Mouse (Mus musculus) liver, embryonic 14.5 days (tissue): ENCODE data around the gene Tent5b. TPM values are rescaled to one million over a fixed set of nuclear protein-coding genes. Genes with fewer than 3 reads are reported as not detected.

ENCODE experiments used
- ATAC-seq: fragments of 200-750 bp; cut with Nextera tagmentation; 2 replicates; pipeline ENCODE4 v1.8.0; 2017; ENCODE audit warnings: moderate number of reproducible peaks, mild to moderate bottlenecking, moderate library complexity; ENCODE audit not compliant: insufficient read depth
- DNase-seq, 3 experiments: peaks; one replicate each; pipeline ENCODE4 v3.0.0-alpha.2; 2012 to 2013; ENCODE audit warnings: low read depth in 3 of 3, low spot score in 3 of 3
- H3K27ac ChIP-seq: fragments of 300-500 bp; sonication (generic); 2 replicates; pipeline ENCODE4 v1.5.1; 2014; ENCODE audit warnings: moderate library complexity, mild to moderate bottlenecking, control low read depth, inconsistent platforms
- H3K27me3 ChIP-seq: fragments of 300-500 bp; sonication (generic); 2 replicates; pipeline ENCODE4 v1.6.1; 2014; ENCODE audit warnings: mild to moderate bottlenecking, low read length, moderate library complexity; ENCODE audit not compliant: control insufficient read depth, insufficient read depth
- H3K36me3 ChIP-seq: fragments of 300-500 bp; sonication (generic); replicated peaks from 2 replicates; pipeline ENCODE4 v1.6.1; 2014; ENCODE audit warnings: low read depth; ENCODE audit not compliant: control insufficient read depth, insufficient read depth
- H3K4me1 ChIP-seq, 2 experiments: fragments of 200-500 bp in 1 of 2; fragments of 300-500 bp in 1 of 2; sonication (generic) in 1 of 2; replicated peaks; 2 replicates each; pipeline ENCODE4 v1.6.1; 2012 to 2014; ENCODE audit warnings: antibody characterized with exemption in 1 of 2, inconsistent platforms in 1 of 2, low read length in 1 of 2; ENCODE audit not compliant: control insufficient read depth in 2 of 2, insufficient read depth in 2 of 2
- H3K4me2 ChIP-seq: fragments of 300-500 bp; sonication (generic); 2 replicates; pipeline ENCODE4 v1.6.1; 2014; ENCODE audit warnings: low read depth, mild to moderate bottlenecking, control low read depth, moderate library complexity
- H3K4me3 ChIP-seq, 2 experiments: fragments of 200-500 bp in 1 of 2; fragments of 300-500 bp in 1 of 2; sonication (generic) in 1 of 2; 2 replicates each; pipeline ENCODE4 v1.5.1; 2012 to 2014; ENCODE audit warnings: low read depth in 2 of 2, low read length in 2 of 2, mild to moderate bottlenecking in 2 of 2, control low read depth in 1 of 2, inconsistent platforms in 1 of 2, moderate library complexity in 1 of 2; ENCODE audit not compliant: insufficient read depth in 1 of 2
- H3K9ac ChIP-seq: fragments of 300-500 bp; sonication (generic); replicated peaks from 2 replicates; pipeline ENCODE4 v1.6.1; 2014; ENCODE audit warnings: mild to moderate bottlenecking, control low read depth, moderate library complexity
- H3K9me3 ChIP-seq: fragments of 300-500 bp; sonication (generic); 2 replicates; pipeline ENCODE4 v1.6.1; 2016; ENCODE audit warnings: low read length, mixed read lengths; ENCODE audit not compliant: control insufficient read depth
- CTCF ChIP-seq: IDR thresholded peaks from 2 replicates; pipeline ENCODE4 v1.5.1; 2016; ENCODE audit warnings: antibody characterized with exemption, low read depth, control low read depth
- EP300 ChIP-seq: IDR thresholded peaks from 2 replicates; pipeline ENCODE4 v1.6.1; 2016; ENCODE audit warnings: antibody characterized with exemption, low read depth
- WGBS: fragments of 180-500 bp; shearing (Covaris S2); extraction: QIAGEN DNeasy Blood & Tissue Kit; methylation state at CpG from one replicate; pipeline ENCODE4 v1.1.7; 2014; ENCODE audit not compliant: insufficient replicate concordance; 5-methylcytosine and 5-hydroxymethylcytosine counted together
- polyA plus RNA-seq, 2 experiments: library from polyadenylated mRNA; depleted of rRNA in 1 of 2; stranded (reverse) in 1 of 2; unstranded in 1 of 2; fragments of >200 nt; fragmentation: Nextera tagmentation in 1 of 2; extraction: Ambion mirVana in 1 of 2; gene quantifications; 2 replicates each; pipeline versions ENCODE4 v1.2.1 to v1.2.3; 2012 to 2014

Gene Tent5b
- polyA plus RNA-seq, 2 experiments, result 0.02 TPM; not detected in 1

DNA sequence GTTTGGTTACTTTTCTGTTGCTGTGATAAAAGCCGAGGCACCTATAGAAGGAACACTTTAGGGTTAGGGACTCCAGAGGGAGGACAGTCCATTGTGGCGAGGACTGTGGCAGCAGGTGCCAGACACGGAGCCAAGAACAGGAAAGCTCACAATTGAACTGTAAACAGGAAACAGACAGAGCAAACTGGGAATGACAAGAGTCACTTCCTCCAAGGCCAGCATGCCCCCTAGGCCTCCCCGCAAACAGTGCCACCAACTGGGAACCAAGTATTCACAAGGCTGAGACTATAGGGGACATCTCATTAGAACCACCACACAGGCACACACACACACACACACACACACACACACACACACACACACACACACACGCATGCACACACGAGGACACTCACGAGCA, 27.5 kb upstream of the Tent5b start:
- no peaks in the 10 kb centered on the region for H3K4me1 ChIP-seq
- DNase-seq (no peak), ATAC-seq (no peak)
- H3K27ac ChIP-seq, result no peak overlapping the region
- no peak overlapping the region for H3K4me2 ChIP-seq
- no peaks in the 10 kb centered on the region for H3K36me3 ChIP-seq
- H3K4me3 ChIP-seq, result no peak overlapping the region
- no peak overlapping the region for H3K9ac ChIP-seq
- H3K27me3 ChIP-seq, result no peaks in the 10 kb centered on the region
- WGBS, result 57% methylated on average over 7 of the region's 7 CpGs
- no peak for TF ChIP-seq CTCF
- no peak for TF ChIP-seq EP300
- no peaks in the 10 kb centered on the region for H3K9me3 ChIP-seq

GRCm38 (mm10) chr4:133458044-133458443, 21.9 kb upstream of the Tent5b start:
- 0 out of 4 replicates have a peak, but pooled peaks cover 0 to 2% of the 10 kb centered on the region in 2 experiments for H3K4me1 ChIP-seq
- H3K27ac ChIP-seq, result no peak overlapping the region
- no peak overlapping the region for H3K9ac ChIP-seq

DNA sequence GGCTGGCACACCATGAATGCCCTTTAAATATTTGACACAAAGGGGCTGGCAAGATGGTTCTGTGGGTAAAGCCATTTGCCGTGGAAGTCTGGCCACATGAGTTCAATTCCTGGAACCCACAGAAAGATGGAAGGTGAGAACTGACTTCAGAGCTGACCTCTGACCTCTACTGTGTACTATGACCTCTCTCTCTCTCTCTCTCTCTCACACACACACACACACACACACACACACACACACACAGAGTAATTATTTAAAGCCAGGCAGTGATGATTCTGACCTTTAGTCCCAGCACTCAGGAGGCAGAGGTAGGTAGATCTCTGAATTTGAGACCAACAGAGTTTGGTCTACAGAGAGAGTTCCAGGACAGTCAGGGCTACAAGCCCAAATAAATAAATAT, 19.9 kb upstream of the Tent5b start:
- Histone ChIP-seq H3K9me3 (no peaks in the 10 kb centered on the region), H3K27me3 (no peaks in the 10 kb centered on the region), H3K4me1 (0 out of 4 replicates have a peak, but pooled peaks cover 0 to 4% of the 10 kb centered on the region in 2 experiments), H3K27ac (no peak overlapping the region), H3K4me2 (no peak overlapping the region), H3K36me3 (no peaks in the 10 kb centered on the region), H3K4me3 (no peak overlapping the region), H3K9ac (no peak overlapping the region)
- ATAC-seq (no peak), DNase-seq (no peak)
- no peak for TF ChIP-seq CTCF
- TF ChIP-seq EP300, result no peak
- 62% methylated on average over 1 of the region's 1 CpGs for WGBS

More at GRCm38 (mm10) chr4:133458044-133458443, 21.9 kb upstream of the Tent5b start:
- no peaks in the 10 kb centered on the region for H3K9me3 ChIP-seq
- DNase-seq (no peak), ATAC-seq (no peak)
- no peak overlapping the region for H3K4me3 ChIP-seq
- peak; percentile 35; the same call in 1 of the 2 replicates for TF ChIP-seq CTCF
- no peak for TF ChIP-seq EP300
- H3K36me3 ChIP-seq, result no peaks in the 10 kb centered on the region
- WGBS, result 51% methylated on average over 3 of the region's 3 CpGs
- no peaks in the 10 kb centered on the region for H3K27me3 ChIP-seq
- H3K4me2 ChIP-seq, result no peak overlapping the region

GRCm38 (mm10) chr4:133460796-133461325, 19.1 kb upstream of the Tent5b start:
- DNase-seq (no peak), ATAC-seq (no peak)
- no peak overlapping the region for H3K27ac ChIP-seq
- 0 out of 4 replicates have a peak, but pooled peaks cover 0 to 4% of the 10 kb centered on the region in 2 experiments for H3K4me1 ChIP-seq
- TF ChIP-seq CTCF (no peak), EP300 (no peak)
- WGBS, result 38% methylated on average over 5 of the region's 5 CpGs
- H3K27me3 ChIP-seq, result no peaks in the 10 kb centered on the region
- no peak overlapping the region for H3K4me3 ChIP-seq
- no peak overlapping the region for H3K9ac ChIP-seq
- no peaks in the 10 kb centered on the region for H3K9me3 ChIP-seq
- no peak overlapping the region for H3K4me2 ChIP-seq
- H3K36me3 ChIP-seq, result no peaks in the 10 kb centered on the region

GRCm38 (mm10) chr4:133461362-133461761, 18.6 kb upstream of the Tent5b start:
- H3K9me3 ChIP-seq, result no peaks in the 10 kb centered on the region
- no peaks in the 10 kb centered on the region for H3K27me3 ChIP-seq
- no peaks in the 10 kb centered on the region for H3K36me3 ChIP-seq
- no peak overlapping the region for H3K27ac ChIP-seq
- DNase-seq (no peak), ATAC-seq (no peak)
- WGBS, result 73% methylated on average over 4 of the region's 4 CpGs
- TF ChIP-seq EP300 (no peak), CTCF (no peak)
- H3K9ac ChIP-seq, result no peak overlapping the region
- H3K4me3 ChIP-seq, result no peak overlapping the region
- no peak overlapping the region for H3K4me2 ChIP-seq
- H3K4me1 ChIP-seq, result 0 out of 4 replicates have a peak, but pooled peaks cover 0 to 4% of the 10 kb centered on the region in 2 experiments
